Mouse (Mus musculus) retina, adult 2 months (tissue): ENCODE results near the gene Gpn2.
A peak's percentile ranks its signal among the peaks of the same experiment; 100 is the strongest.

Source experiments
- DNase-seq: peaks from one replicate; pipeline ENCODE4 v3.0.0-alpha.2; 2012; ENCODE audit warnings: low read depth, low spot score

The Gpn2 gene

GRCm38 (mm10) chr4:133584059-133584951 lies at the start of gene Gpn2:
TSS of gene Gpn2 (plus strand) at chr4:133584362.
- peak; percentile 73 for DNase-seq

- DNase-seq = no peak
Observed at GRCm38 (mm10) chr4:133536081-133536480, 48.1 kb upstream of the Gpn2 start.

- DNase-seq = no peak
Observed at GRCm38 (mm10) chr4:133536652-133537051, 47.5 kb upstream of the Gpn2 start.

GRCm38 (mm10) chr4:133545272-133546231 lies 38.6 kb upstream of the Gpn2 start, which contains the start of gene Nudc:
TSS of gene Nudc (minus strand) at chr4:133545996.
- peak; percentile 88 for DNase-seq

GRCm38 (mm10) chr4:133552029-133552428 lies 32.1 kb upstream of the Gpn2 start:
- DNase-seq = no peak

GRCm38 (mm10) chr4:133552768-133553447 lies 31.3 kb upstream of the Gpn2 start, which contains the start of gene Nr0b2:
TSS of gene Nr0b2 (plus strand) at chr4:133553376.
- no peak for DNase-seq

GRCm38 (mm10) chr4:133553448-133554330 lies 30.5 kb upstream of the Gpn2 start:
- no peak for DNase-seq

GRCm38 (mm10) chr4:133557041-133557717 lies 27.0 kb upstream of the Gpn2 start:
- DNase-seq = no peak

GRCm38 (mm10) chr4:133559846-133560245 lies 24.3 kb upstream of the Gpn2 start:
- DNase-seq = no peak

GRCm38 (mm10) chr4:133561622-133562021 lies 22.5 kb upstream of the Gpn2 start:
- no peak for DNase-seq

- no peak for DNase-seq
Observed at GRCm38 (mm10) chr4:133563123-133563571, 21.0 kb upstream of the Gpn2 start.

GRCm38 (mm10) chr4:133567251-133567650 lies 16.9 kb upstream of the Gpn2 start:
- DNase-seq = no peak

- no peak for DNase-seq
Observed at GRCm38 (mm10) chr4:133569291-133570065, 14.7 kb upstream of the Gpn2 start.

GRCm38 (mm10) chr4:133570066-133570466 lies 14.1 kb upstream of the Gpn2 start:
- DNase-seq = no peak

GRCm38 (mm10) chr4:133574070-133574842 lies 9.9 kb upstream of the Gpn2 start, which contains the start of gene Gpatch3:
TSS of gene Gpatch3 (plus strand) at chr4:133574745.
- DNase-seq = peak; percentile 86

GRCm38 (mm10) chr4:133574843-133575202 lies 9.3 kb upstream of the Gpn2 start:
- no peak for DNase-seq

- DNase-seq = no peak
Observed at GRCm38 (mm10) chr4:133577983-133578382, 6.2 kb upstream of the Gpn2 start.

- DNase-seq = no peak
Observed at GRCm38 (mm10) chr4:133583690-133584058, 488 bp upstream of the Gpn2 start.
